Mouse (Mus musculus): ENCODE measurements around the gene Rdx. TPM values are rescaled to one million over a fixed set of nuclear protein-coding genes. Genes with fewer than 3 reads are reported as not detected.
A peak's percentile ranks its signal among the peaks of the same experiment; 100 is the strongest.

Gene Rdx
- polyA plus RNA-seq, 1 experiment from 2014 or later: 159 TPM

GRCm38 (mm10) chr9:52028521-52029405, 18.2 kb upstream of the Rdx start:
- Histone ChIP-seq H3K4me3 (replicated peaks) (no peak overlapping the region), H3K9me3 (no peaks in the 10 kb centered on the region), H3K4me2 (no peak overlapping the region), H3K27me3 (no peaks in the 10 kb centered on the region), H3K27ac (no peak overlapping the region), H3K36me3 (no peaks in the 10 kb centered on the region), H3K4me1 (replicated peaks) (no peaks in the 10 kb centered on the region; the same call in 1 of the 2 replicates), H3K9ac (replicated peaks) (no peak overlapping the region)
- no peak for ATAC-seq (ENCODE audit: insufficient number of reproducible peaks, insufficient read depth, low FRiP score, low TSS enrichment, low read depth)
- WGBS: 71% methylated on average over 9 of the region's 9 CpGs

GRCm38 (mm10) chr9:52031501-52031900, 15.5 kb upstream of the Rdx start:
- Histone ChIP-seq H3K4me1 (replicated peaks) (no peaks in the 10 kb centered on the region), H3K9me3 (no peaks in the 10 kb centered on the region), H3K27me3 (no peaks in the 10 kb centered on the region), H3K36me3 (no peaks in the 10 kb centered on the region), H3K4me3 (replicated peaks) (no peak overlapping the region), H3K4me2 (no peak overlapping the region), H3K9ac (replicated peaks) (no peak overlapping the region), H3K27ac (no peak overlapping the region)
- no peak for ATAC-seq (ENCODE audit: insufficient number of reproducible peaks, insufficient read depth, low FRiP score, low TSS enrichment, low read depth)
- WGBS: 82% methylated on average over 2 of the region's 2 CpGs

- Histone ChIP-seq H3K4me1 (replicated peaks) (no peaks in the 10 kb centered on the region), H3K36me3 (no peaks in the 10 kb centered on the region), H3K4me3 (replicated peaks) (no peak overlapping the region), H3K9me3 (no peaks in the 10 kb centered on the region), H3K27me3 (no peaks in the 10 kb centered on the region), H3K4me2 (no peak overlapping the region), H3K9ac (replicated peaks) (no peak overlapping the region), H3K27ac (no peak overlapping the region)
- 81% methylated on average over 1 of the region's 1 CpGs for WGBS
- no peak for ATAC-seq (ENCODE audit: insufficient number of reproducible peaks, insufficient read depth, low FRiP score, low TSS enrichment, low read depth)
Measured at GRCm38 (mm10) chr9:52037493-52037892, 9.5 kb upstream of the Rdx start.

GRCm38 (mm10) chr9:52041657-52042056, 5.3 kb upstream of the Rdx start:
- H3K27ac ChIP-seq: no peak overlapping the region
- ATAC-seq (ENCODE audit: insufficient number of reproducible peaks, insufficient read depth, low FRiP score, low TSS enrichment, low read depth): no peak
- H3K4me1 ChIP-seq (replicated peaks): peaks cover 1% of the 10 kb centered on the region
- H3K9ac ChIP-seq (replicated peaks): no peak overlapping the region
- no peaks in the 10 kb centered on the region for H3K27me3 ChIP-seq
- no peaks in the 10 kb centered on the region for H3K36me3 ChIP-seq
- H3K4me3 ChIP-seq (replicated peaks): no peak overlapping the region
- WGBS: 82% methylated on average over 2 of the region's 2 CpGs
- H3K9me3 ChIP-seq: no peaks in the 10 kb centered on the region
- H3K4me2 ChIP-seq: no peak overlapping the region

GRCm38 (mm10) chr9:52046686-52047085, 287 bp upstream of the Rdx start:
- 22% methylated on average over 5 of the region's 5 CpGs for WGBS
- Histone ChIP-seq H3K27ac (no peak overlapping the region), H3K4me3 (replicated peaks) (peak overlapping the region; percentile 94), H3K27me3 (no peaks in the 10 kb centered on the region), H3K4me1 (replicated peaks) (peaks cover 25% of the 10 kb centered on the region), H3K9me3 (no peaks in the 10 kb centered on the region), H3K4me2 (peak overlapping the region; percentile 65), H3K36me3 (no peaks in the 10 kb centered on the region), H3K9ac (replicated peaks) (peak overlapping the region; percentile 99; the same call in 1 of the 2 replicates)
- no peak for ATAC-seq (ENCODE audit: insufficient number of reproducible peaks, insufficient read depth, low FRiP score, low TSS enrichment, low read depth)

- H3K4me2 ChIP-seq: peak overlapping the region; percentile 65
- H3K27me3 ChIP-seq: no peaks in the 10 kb centered on the region
- no peaks in the 10 kb centered on the region for H3K9me3 ChIP-seq
- peak overlapping the region; percentile 94 for H3K4me3 ChIP-seq (replicated peaks)
- WGBS: under 1% methylated on average over 110 of the region's 118 CpGs
- H3K36me3 ChIP-seq: no peaks in the 10 kb centered on the region
- peak overlapping the region; percentile 100 for H3K27ac ChIP-seq
- peak; percentile 90 for ATAC-seq (ENCODE audit: insufficient number of reproducible peaks, insufficient read depth, low FRiP score, low TSS enrichment, low read depth)
- peak overlapping the region; percentile 99 for H3K9ac ChIP-seq (replicated peaks)
- peaks cover 25% of the 10 kb centered on the region for H3K4me1 ChIP-seq (replicated peaks)
Measured at GRCm38 (mm10) chr9:52047821-52048649, 1.1 kb downstream of the Rdx start.

- Histone ChIP-seq H3K4me3 (replicated peaks) (peak overlapping the region; percentile 94), H3K9ac (replicated peaks) (peak overlapping the region; percentile 99), H3K27ac (peak overlapping the region; percentile 100), H3K27me3 (no peaks in the 10 kb centered on the region), H3K36me3 (no peaks in the 10 kb centered on the region), H3K9me3 (no peaks in the 10 kb centered on the region), H3K4me1 (replicated peaks) (peaks cover 25% of the 10 kb centered on the region), H3K4me2 (peak overlapping the region; percentile 65)
- ATAC-seq (ENCODE audit: insufficient number of reproducible peaks, insufficient read depth, low FRiP score, low TSS enrichment, low read depth): peak; percentile 50
- under 1% methylated on average over 60 of the region's 60 CpGs for WGBS
Measured at GRCm38 (mm10) chr9:52048650-52049081, 1.7 kb downstream of the Rdx start.

GRCm38 (mm10) chr9:52049605-52050004, 2.6 kb downstream of the Rdx start:
- Histone ChIP-seq H3K36me3 (no peaks in the 10 kb centered on the region), H3K27me3 (no peaks in the 10 kb centered on the region), H3K9ac (replicated peaks) (peak overlapping the region; percentile 99), H3K9me3 (no peaks in the 10 kb centered on the region), H3K4me1 (replicated peaks) (peaks cover 25% of the 10 kb centered on the region), H3K4me2 (peak overlapping the region; percentile 65), H3K27ac (no peak overlapping the region), H3K4me3 (replicated peaks) (peak overlapping the region; percentile 94)
- WGBS: 2% methylated on average over 3 of the region's 3 CpGs
- no peak for ATAC-seq (ENCODE audit: insufficient number of reproducible peaks, insufficient read depth, low FRiP score, low TSS enrichment, low read depth)

- no peaks in the 10 kb centered on the region for H3K9me3 ChIP-seq
- no peak for ATAC-seq (ENCODE audit: insufficient number of reproducible peaks, insufficient read depth, low FRiP score, low TSS enrichment, low read depth)
- peak overlapping the region; percentile 65 for H3K4me2 ChIP-seq
- H3K27ac ChIP-seq: no peak overlapping the region
- no peak overlapping the region for H3K9ac ChIP-seq (replicated peaks)
- peak overlapping the region; percentile 94 for H3K4me3 ChIP-seq (replicated peaks)
- no peaks in the 10 kb centered on the region for H3K36me3 ChIP-seq
- H3K27me3 ChIP-seq: no peaks in the 10 kb centered on the region
- WGBS: 36% methylated on average over 2 of the region's 2 CpGs
- H3K4me1 ChIP-seq (replicated peaks): peaks cover 25% of the 10 kb centered on the region
Measured at GRCm38 (mm10) chr9:52050361-52050760, 3.4 kb downstream of the Rdx start.

GRCm38 (mm10) chr9:52052221-52052620, 5.2 kb downstream of the Rdx start:
- Histone ChIP-seq H3K27me3 (no peaks in the 10 kb centered on the region), H3K4me1 (replicated peaks) (peaks cover 18% of the 10 kb centered on the region), H3K36me3 (no peaks in the 10 kb centered on the region), H3K4me2 (no peak overlapping the region), H3K9ac (replicated peaks) (no peak overlapping the region), H3K4me3 (replicated peaks) (no peak overlapping the region), H3K9me3 (no peaks in the 10 kb centered on the region), H3K27ac (no peak overlapping the region)
- no peak for ATAC-seq (ENCODE audit: insufficient number of reproducible peaks, insufficient read depth, low FRiP score, low TSS enrichment, low read depth)
- 62% methylated on average over 1 of the region's 1 CpGs for WGBS

GRCm38 (mm10) chr9:52055313-52055712, 8.3 kb downstream of the Rdx start:
- 71% methylated on average over 3 of the region's 3 CpGs for WGBS
- Histone ChIP-seq H3K27ac (no peak overlapping the region), H3K36me3 (no peaks in the 10 kb centered on the region), H3K27me3 (no peaks in the 10 kb centered on the region), H3K4me1 (replicated peaks) (peaks cover 12% of the 10 kb centered on the region), H3K9me3 (no peaks in the 10 kb centered on the region), H3K4me3 (replicated peaks) (no peak overlapping the region), H3K4me2 (no peak overlapping the region), H3K9ac (replicated peaks) (no peak overlapping the region)
- no peak for ATAC-seq (ENCODE audit: insufficient number of reproducible peaks, insufficient read depth, low FRiP score, low TSS enrichment, low read depth)

Data from limb, embryonic 12.5 days (tissue).